Mouse (Mus musculus): ENCODE data around the gene Zswim3. TPM values are rescaled to one million over a fixed set of nuclear protein-coding genes. Genes with fewer than 3 reads are reported as not detected.
A peak's percentile ranks its signal among the peaks of the same experiment; 100 is the strongest.

The Zswim3 gene
- 1 to 10 TPM; 1.8 to 2.3 TPM for total RNA-seq (2021)

GRCm38 (mm10) chr2:164804533-164805331, at the start of gene Zswim3, which contains the start of gene Acot8:
TSS of gene Zswim3 (plus strand) at chr2:164805098.
TSS of gene Acot8 (minus strand) at chr2:164804882.
- DNase-seq, result peak; percentile 99

- no peak for DNase-seq
These were observed 47.1 kb upstream of the Zswim3 start for GRCm38 (mm10) chr2:164757841-164758240.

GRCm38 (mm10) chr2:164758692-164759091, 46.2 kb upstream of the Zswim3 start:
- no peak for DNase-seq

- DNase-seq, result no peak
These were observed 44.7 kb upstream of the Zswim3 start for GRCm38 (mm10) chr2:164760059-164760833.

- no peak for DNase-seq
These were observed 43.4 kb upstream of the Zswim3 start for GRCm38 (mm10) chr2:164761502-164761901.

- DNase-seq, result no peak
These were observed 42.9 kb upstream of the Zswim3 start for GRCm38 (mm10) chr2:164761971-164762370.

GRCm38 (mm10) chr2:164762593-164762992, 42.3 kb upstream of the Zswim3 start:
- no peak for DNase-seq

- no peak for DNase-seq
These were observed 39.1 kb upstream of the Zswim3 start for GRCm38 (mm10) chr2:164765841-164766240.

- DNase-seq, result peak; percentile 47
These were observed 36.9 kb upstream of the Zswim3 start for GRCm38 (mm10) chr2:164767812-164768540.

GRCm38 (mm10) chr2:164769258-164770037, 35.5 kb upstream of the Zswim3 start, which contains the start of gene Ube2c:
TSS of gene Ube2c (plus strand) at chr2:164769898.
- peak; percentile 98 for DNase-seq

GRCm38 (mm10) chr2:164770279-164770678, 34.6 kb upstream of the Zswim3 start:
- DNase-seq, result no peak

GRCm38 (mm10) chr2:164771123-164771522, 33.8 kb upstream of the Zswim3 start:
- DNase-seq, result no peak

- DNase-seq, result no peak
These were observed 31.5 kb upstream of the Zswim3 start for GRCm38 (mm10) chr2:164773229-164773988.

GRCm38 (mm10) chr2:164773989-164774364, 30.9 kb upstream of the Zswim3 start:
- DNase-seq, result no peak

GRCm38 (mm10) chr2:164776130-164776529, 28.8 kb upstream of the Zswim3 start:
- DNase-seq, result no peak

- no peak for DNase-seq
These were observed 28.1 kb upstream of the Zswim3 start for GRCm38 (mm10) chr2:164776801-164777200.

GRCm38 (mm10) chr2:164777246-164778014, 27.5 kb upstream of the Zswim3 start:
- no peak for DNase-seq

- no peak for DNase-seq
These were observed 26.9 kb upstream of the Zswim3 start for GRCm38 (mm10) chr2:164778015-164778287.

GRCm38 (mm10) chr2:164778809-164779208, 26.1 kb upstream of the Zswim3 start:
- DNase-seq, result no peak

- DNase-seq, result no peak
These were observed 25.3 kb upstream of the Zswim3 start, which contains the start of gene Tnnc2 for GRCm38 (mm10) chr2:164779481-164780086. TSS of gene Tnnc2 (minus strand) at chr2:164779967.
